Mouse (Mus musculus): ENCODE results near the gene Slc26a9. TPM values are rescaled to one million over a fixed set of nuclear protein-coding genes. Genes with fewer than 3 reads are reported as not detected.
A peak's percentile ranks its signal among the peaks of the same experiment; 100 is the strongest.

Slc26a9 gene
- total and polyA plus RNA-seq, 3 experiments, result 0.08 TPM; not detected in 2

- WGBS, result 10% methylated on average over 11 of the region's 11 CpGs
- intact Hi-C loops (cut with DNase I), result loop anchor here (1.0 kb wide), 3 partner anchors 53 to 152 kb away; no protein-coding TSS in a partner anchor
- no peak overlapping the region for H3K27ac ChIP-seq
Observed at GRCm38 (mm10) chr1:131765357-131766001, 21.7 kb downstream of the Slc26a9 start.

DNA sequence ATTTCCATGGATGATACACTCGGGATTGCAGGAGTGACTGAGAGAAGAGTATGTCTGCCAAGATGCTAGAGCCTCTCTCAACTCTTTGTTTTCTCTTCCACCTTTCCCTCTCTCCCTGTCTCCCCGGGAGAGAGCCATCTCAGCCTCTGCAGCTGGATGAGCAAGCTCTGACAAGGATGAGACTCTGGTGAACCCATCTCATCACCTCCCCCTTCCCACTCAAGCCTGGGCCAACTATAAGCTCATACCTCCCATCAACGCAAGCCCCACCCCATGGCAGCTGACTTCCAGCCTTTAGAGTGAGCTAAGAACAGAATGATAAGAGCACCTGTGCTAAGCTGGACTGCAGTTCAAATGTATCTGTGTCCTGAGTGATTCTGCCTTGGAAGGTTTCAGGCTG, 25.5 kb downstream of the Slc26a9 start:
- no peak overlapping the region for H3K4me3 ChIP-seq
- peaks cover 1% of the 10 kb centered on the region for H3K4me1 ChIP-seq (ENCODE audit: control insufficient read depth, insufficient read depth, low read length)
- H3K36me3 ChIP-seq (ENCODE audit: control insufficient read depth, insufficient read depth, low read length), result no peaks in the 10 kb centered on the region
- TF ChIP-seq CTCF (IDR thresholded peaks at IDR 0.05) (no peak), EP300 (IDR thresholded peaks at IDR 0.05; ENCODE audit: insufficient read depth, low read depth, low read length) (no peak), POLR2A (IDR thresholded peaks at IDR 0.05; ENCODE audit: insufficient read depth, low read depth, low read length) (no peak)
- no peak overlapping the region for H3K27ac ChIP-seq
- H3K27me3 ChIP-seq (ENCODE audit: control insufficient read depth, insufficient read depth, low read length), result no peaks in the 10 kb centered on the region
- DNase-seq, result no peak
- intact Hi-C loops (cut with DNase I), result no loop called here
- H3K79me2 ChIP-seq (replicated peaks; ENCODE audit: control insufficient read depth, insufficient read depth, low read length), result no peaks in the 10 kb centered on the region
- H3K9ac ChIP-seq (ENCODE audit: low read depth, low read length), result no peak overlapping the region
- WGBS, result 61% methylated on average over 3 of the region's 3 CpGs

More at GRCm38 (mm10) chr1:131765357-131766001, 21.7 kb downstream of the Slc26a9 start:
- DNase-seq, result peak; percentile 73 to 87
- Histone ChIP-seq H3K4me1 (ENCODE audit: control insufficient read depth, insufficient read depth, low read length) (peaks cover 1% of the 10 kb centered on the region; the same call in 1 of the 2 replicates), H3K9ac (ENCODE audit: low read depth, low read length) (no peak overlapping the region), H3K4me3 (no peak overlapping the region), H3K36me3 (ENCODE audit: control insufficient read depth, insufficient read depth, low read length) (no peaks in the 10 kb centered on the region), H3K79me2 (replicated peaks; ENCODE audit: control insufficient read depth, insufficient read depth, low read length) (no peaks in the 10 kb centered on the region), H3K27me3 (ENCODE audit: control insufficient read depth, insufficient read depth, low read length) (no peaks in the 10 kb centered on the region)
- TF ChIP-seq EP300 (IDR thresholded peaks at IDR 0.05; ENCODE audit: insufficient read depth, low read depth, low read length) (peak; percentile 86; the same call in 1 of the 2 replicates), CTCF (IDR thresholded peaks at IDR 0.05) (peak; percentile 99), POLR2A (IDR thresholded peaks at IDR 0.05; ENCODE audit: insufficient read depth, low read depth, low read length) (no peak)

GRCm38 (mm10) chr1:131770656-131771055, 26.8 kb downstream of the Slc26a9 start:
- intact Hi-C loops (cut with DNase I), result no loop called here
- Histone ChIP-seq H3K4me1 (ENCODE audit: control insufficient read depth, insufficient read depth, low read length) (no peaks in the 10 kb centered on the region; the same call in 1 of the 2 replicates), H3K27me3 (ENCODE audit: control insufficient read depth, insufficient read depth, low read length) (no peaks in the 10 kb centered on the region), H3K36me3 (ENCODE audit: control insufficient read depth, insufficient read depth, low read length) (no peaks in the 10 kb centered on the region), H3K9ac (ENCODE audit: low read depth, low read length) (no peak overlapping the region), H3K79me2 (replicated peaks; ENCODE audit: control insufficient read depth, insufficient read depth, low read length) (no peaks in the 10 kb centered on the region), H3K4me3 (no peak overlapping the region), H3K27ac (peak overlapping the region; percentile 56)
- WGBS, result 44% methylated on average over 4 of the region's 4 CpGs
- peak; percentile 38 to 72 for DNase-seq
- no peak for TF ChIP-seq CTCF (IDR thresholded peaks at IDR 0.05)
- TF ChIP-seq EP300 (IDR thresholded peaks at IDR 0.05; ENCODE audit: insufficient read depth, low read depth, low read length), result peak; percentile 56; the same call in 1 of the 2 replicates

- no peaks in the 10 kb centered on the region for H3K27me3 ChIP-seq (ENCODE audit: control insufficient read depth, insufficient read depth, low read length)
- H3K79me2 ChIP-seq (replicated peaks; ENCODE audit: control insufficient read depth, insufficient read depth, low read length), result no peaks in the 10 kb centered on the region
- no peak overlapping the region for H3K4me3 ChIP-seq
- no peak overlapping the region for H3K9ac ChIP-seq (ENCODE audit: low read depth, low read length)
- DNase-seq, result no peak
- no peaks in the 10 kb centered on the region; the same call in 1 of the 2 replicates for H3K4me1 ChIP-seq (ENCODE audit: control insufficient read depth, insufficient read depth, low read length)
- no peaks in the 10 kb centered on the region for H3K36me3 ChIP-seq (ENCODE audit: control insufficient read depth, insufficient read depth, low read length)
- peak overlapping the region; percentile 56 for H3K27ac ChIP-seq
- TF ChIP-seq EP300 (IDR thresholded peaks at IDR 0.05; ENCODE audit: insufficient read depth, low read depth, low read length) (no peak), POLR2A (IDR thresholded peaks at IDR 0.05; ENCODE audit: insufficient read depth, low read depth, low read length) (no peak), CTCF (IDR thresholded peaks at IDR 0.05) (no peak)
- intact Hi-C loops (cut with DNase I), result no loop called here
Observed at GRCm38 (mm10) chr1:131771440-131771839, 27.6 kb downstream of the Slc26a9 start.

DNA sequence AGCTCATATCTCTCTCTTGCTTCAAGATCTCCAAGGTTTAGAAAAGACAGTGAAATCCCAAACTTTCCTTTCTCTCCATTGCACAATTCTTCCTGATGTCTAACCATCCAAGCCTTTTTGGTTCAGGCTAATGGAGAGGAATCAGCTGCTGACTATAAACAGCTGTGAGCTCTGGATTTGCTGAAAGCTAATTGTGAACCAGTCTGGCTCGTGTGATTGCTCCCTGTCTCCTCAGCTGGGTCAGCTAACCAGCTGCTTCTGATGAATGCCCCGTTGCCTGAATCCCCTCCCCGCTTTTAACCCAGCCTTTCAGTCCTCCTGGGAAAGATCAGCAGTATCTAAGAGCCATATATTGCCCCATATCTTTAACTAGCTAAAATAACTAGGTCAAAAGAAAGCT, 50.8 kb downstream of the Slc26a9 start:
- no peak overlapping the region for H3K27ac ChIP-seq
- no peak for DNase-seq
- no peak overlapping the region for H3K9ac ChIP-seq (ENCODE audit: low read depth, low read length)
- H3K27me3 ChIP-seq (ENCODE audit: control insufficient read depth, insufficient read depth, low read length), result no peaks in the 10 kb centered on the region
- intact Hi-C loops (cut with DNase I), result no loop called here
- WGBS, result 50% methylated on average over 3 of the region's 3 CpGs
- TF ChIP-seq CTCF (IDR thresholded peaks at IDR 0.05) (no peak), EP300 (IDR thresholded peaks at IDR 0.05; ENCODE audit: insufficient read depth, low read depth, low read length) (no peak), POLR2A (IDR thresholded peaks at IDR 0.05; ENCODE audit: insufficient read depth, low read depth, low read length) (no peak)
- no peak overlapping the region for H3K4me3 ChIP-seq
- no peaks in the 10 kb centered on the region for H3K36me3 ChIP-seq (ENCODE audit: control insufficient read depth, insufficient read depth, low read length)
- H3K79me2 ChIP-seq (replicated peaks; ENCODE audit: control insufficient read depth, insufficient read depth, low read length), result no peaks in the 10 kb centered on the region
- no peaks in the 10 kb centered on the region for H3K4me1 ChIP-seq (ENCODE audit: control insufficient read depth, insufficient read depth, low read length)

GRCm38 (mm10) chr1:131795171-131795570, 51.3 kb downstream of the Slc26a9 start:
- Histone ChIP-seq H3K4me3 (no peak overlapping the region), H3K4me1 (ENCODE audit: control insufficient read depth, insufficient read depth, low read length) (no peaks in the 10 kb centered on the region), H3K36me3 (ENCODE audit: control insufficient read depth, insufficient read depth, low read length) (no peaks in the 10 kb centered on the region), H3K27me3 (ENCODE audit: control insufficient read depth, insufficient read depth, low read length) (no peaks in the 10 kb centered on the region), H3K9ac (ENCODE audit: low read depth, low read length) (no peak overlapping the region), H3K27ac (no peak overlapping the region), H3K79me2 (replicated peaks; ENCODE audit: control insufficient read depth, insufficient read depth, low read length) (no peaks in the 10 kb centered on the region)
- WGBS, result 75% methylated on average over 3 of the region's 3 CpGs
- DNase-seq, result no peak
- no peak for TF ChIP-seq POLR2A (IDR thresholded peaks at IDR 0.05; ENCODE audit: insufficient read depth, low read depth, low read length)
- no peak for TF ChIP-seq EP300 (IDR thresholded peaks at IDR 0.05; ENCODE audit: insufficient read depth, low read depth, low read length)
- no peak for TF ChIP-seq CTCF (IDR thresholded peaks at IDR 0.05)
- intact Hi-C loops (cut with DNase I), result no loop called here
